Mouse (Mus musculus): Measurements from ENCODE around the gene Tsacc. TPM values are rescaled to one million over a fixed set of nuclear protein-coding genes. Genes with fewer than 3 reads are reported as not detected.

Tsacc gene
- polyA plus RNA-seq, 1 experiment from 2014 or later: 16.3 TPM

GRCm38 (mm10) chr3:88252739-88253138, 44.1 kb downstream of the Tsacc start:
- Histone ChIP-seq H3K4me3 (replicated peaks) (no peak overlapping the region), H3K4me2 (replicated peaks) (no peak overlapping the region), H3K9me3 (replicated peaks) (no peaks in the 10 kb centered on the region), H3K27me3 (peaks cover 37% of the 10 kb centered on the region), H3K4me1 (peaks cover 14% of the 10 kb centered on the region), H3K27ac (replicated peaks) (no peak overlapping the region), H3K36me3 (no peaks in the 10 kb centered on the region), H3K9ac (no peak overlapping the region)
- ATAC-seq (ENCODE audit: insufficient number of reproducible peaks, low FRiP score, low TSS enrichment, low read depth): no peak
- 69% methylated on average over 6 of the region's 6 CpGs for WGBS

DNA sequence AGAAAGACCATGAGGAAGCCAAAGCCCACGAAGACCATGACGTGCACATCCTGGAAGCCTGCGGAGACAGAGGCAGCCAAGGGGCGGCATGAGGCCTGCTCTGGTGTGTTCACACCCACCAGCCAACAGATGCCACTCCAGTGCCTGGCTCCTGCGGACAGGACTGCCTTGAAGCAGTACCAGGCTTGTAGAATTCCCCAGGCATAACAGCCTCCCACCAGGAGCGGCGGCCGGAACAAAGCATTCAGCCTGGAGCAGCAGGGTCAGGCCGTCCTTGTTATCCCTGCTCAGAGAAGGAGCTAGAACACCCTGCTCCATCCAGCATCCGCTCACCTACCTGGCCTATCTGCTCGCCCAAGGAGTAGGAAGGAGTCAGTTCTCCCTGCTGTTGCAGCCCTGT, 48.4 kb downstream of the Tsacc start:
- no peaks in the 10 kb centered on the region for H3K36me3 ChIP-seq
- H3K27me3 ChIP-seq: peaks cover 31% of the 10 kb centered on the region
- H3K9ac ChIP-seq: no peak overlapping the region
- no peak overlapping the region for H3K4me3 ChIP-seq (replicated peaks)
- H3K4me2 ChIP-seq (replicated peaks): no peak overlapping the region
- no peak for ATAC-seq (ENCODE audit: insufficient number of reproducible peaks, low FRiP score, low TSS enrichment, low read depth)
- no peaks in the 10 kb centered on the region for H3K9me3 ChIP-seq (replicated peaks)
- 66% methylated on average over 11 of the region's 11 CpGs for WGBS
- 0 out of 2 replicates have a peak overlapping the region, but pooled peaks have one; percentile 40 for H3K27ac ChIP-seq (replicated peaks)
- H3K4me1 ChIP-seq: peaks cover 14% of the 10 kb centered on the region; the same call in 1 of the 2 replicates

DNA sequence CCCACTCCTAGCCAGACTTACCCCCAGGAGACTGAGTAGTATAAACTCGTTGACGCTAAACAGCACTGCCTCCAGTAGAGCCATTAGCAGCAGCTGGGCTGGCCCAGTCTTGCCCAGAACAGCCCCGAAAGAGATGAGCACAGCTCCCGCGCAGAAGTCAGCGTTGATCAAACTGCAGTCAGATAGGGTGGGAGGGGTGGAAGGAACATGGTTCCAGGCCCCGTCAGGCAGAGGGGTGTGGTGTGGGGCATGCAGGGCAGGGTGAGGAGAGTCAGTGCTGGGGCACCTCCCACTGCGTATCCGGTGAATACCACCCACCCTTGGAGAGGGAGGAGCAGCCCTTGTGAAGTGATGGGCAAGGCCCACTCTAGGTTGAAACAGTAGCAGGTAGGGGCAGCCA, 49.1 kb downstream of the Tsacc start:
- WGBS: 47% methylated on average over 9 of the region's 9 CpGs
- no peaks in the 10 kb centered on the region for H3K9me3 ChIP-seq (replicated peaks)
- H3K4me2 ChIP-seq (replicated peaks): no peak overlapping the region
- H3K4me1 ChIP-seq: peaks cover 14% of the 10 kb centered on the region; the same call in 1 of the 2 replicates
- ATAC-seq (ENCODE audit: insufficient number of reproducible peaks, low FRiP score, low TSS enrichment, low read depth): peak; percentile 36; the same call in 1 of the 2 replicates
- peak overlapping the region; percentile 40; the same call in 1 of the 2 replicates for H3K27ac ChIP-seq (replicated peaks)
- no peak overlapping the region for H3K4me3 ChIP-seq (replicated peaks)
- peaks cover 32% of the 10 kb centered on the region for H3K27me3 ChIP-seq
- H3K36me3 ChIP-seq: no peaks in the 10 kb centered on the region
- no peak overlapping the region for H3K9ac ChIP-seq

DNA sequence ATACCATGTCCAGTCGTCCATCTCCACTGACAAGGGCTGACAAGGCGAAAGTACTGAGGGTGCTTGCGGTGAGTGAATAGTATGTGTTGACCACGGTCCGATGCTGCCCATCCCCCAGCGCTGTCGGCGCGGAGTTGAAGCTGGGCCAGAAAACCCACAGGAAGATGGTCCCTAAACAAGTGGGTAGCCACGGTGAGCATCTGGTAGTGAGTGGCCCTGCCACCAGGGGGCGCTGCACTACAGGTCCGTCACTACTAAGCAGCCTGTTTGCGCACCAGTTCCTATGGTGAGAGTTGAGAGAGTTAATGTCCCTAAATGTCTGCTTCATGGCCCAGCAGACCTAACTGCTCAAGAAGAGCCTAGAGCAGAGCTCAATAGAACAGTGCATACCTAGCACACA, 51.0 kb downstream of the Tsacc start:
- Histone ChIP-seq H3K9me3 (replicated peaks) (no peaks in the 10 kb centered on the region), H3K4me2 (replicated peaks) (no peak overlapping the region), H3K27ac (replicated peaks) (no peak overlapping the region), H3K27me3 (peaks cover 48% of the 10 kb centered on the region), H3K9ac (no peak overlapping the region), H3K4me3 (replicated peaks) (no peak overlapping the region), H3K4me1 (peaks cover 20% of the 10 kb centered on the region), H3K36me3 (no peaks in the 10 kb centered on the region)
- 20% methylated on average over 13 of the region's 13 CpGs for WGBS
- ATAC-seq (ENCODE audit: insufficient number of reproducible peaks, low FRiP score, low TSS enrichment, low read depth): no peak

DNA sequence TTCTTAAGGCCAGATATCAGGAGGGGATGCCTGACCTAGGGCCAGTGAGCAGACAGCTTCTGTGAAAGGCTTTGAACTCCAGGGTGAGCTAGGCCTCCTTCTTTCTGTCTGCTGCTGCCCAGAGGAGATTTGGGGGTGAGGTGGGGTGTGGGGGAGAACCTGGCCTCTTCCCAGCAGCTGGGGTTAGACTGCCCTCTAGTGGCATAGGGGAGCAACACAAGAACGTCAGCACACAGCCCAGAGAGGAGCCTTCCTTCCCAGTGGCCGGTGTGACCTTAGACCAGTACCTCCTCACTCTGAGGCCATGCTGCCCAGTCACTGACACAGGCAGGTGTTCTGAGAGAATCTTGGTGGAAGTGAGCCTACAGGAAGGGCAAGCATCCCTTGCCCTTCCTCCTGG, 52.7 kb downstream of the Tsacc start:
- Histone ChIP-seq H3K9ac (no peak overlapping the region), H3K9me3 (replicated peaks) (no peaks in the 10 kb centered on the region), H3K4me1 (peaks cover 20% of the 10 kb centered on the region), H3K27ac (replicated peaks) (no peak overlapping the region), H3K4me3 (replicated peaks) (no peak overlapping the region), H3K27me3 (peaks cover 66% of the 10 kb centered on the region), H3K4me2 (replicated peaks) (no peak overlapping the region), H3K36me3 (no peaks in the 10 kb centered on the region)
- WGBS: 9% methylated on average over 2 of the region's 2 CpGs
- ATAC-seq (ENCODE audit: insufficient number of reproducible peaks, low FRiP score, low TSS enrichment, low read depth): no peak

DNA sequence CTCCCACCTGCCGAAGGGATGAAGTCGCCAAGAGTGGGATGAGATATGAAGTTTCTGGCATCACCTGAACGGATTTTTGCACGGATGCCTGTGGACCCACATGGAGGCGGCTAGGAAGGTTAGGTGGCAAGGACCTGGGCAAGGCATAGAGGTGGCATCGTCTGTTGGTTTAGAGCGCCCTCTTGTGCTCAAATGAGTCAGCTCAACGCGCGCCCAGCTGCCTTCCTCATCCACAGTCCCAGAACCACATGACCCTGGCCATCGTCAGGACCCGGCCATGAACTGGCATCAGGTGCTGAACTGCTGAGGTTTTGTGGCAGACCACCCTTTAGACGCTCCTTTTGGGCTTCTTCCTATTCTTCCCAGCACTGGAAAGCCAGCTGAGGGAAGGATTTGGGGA, 54.3 kb downstream of the Tsacc start:
- Histone ChIP-seq H3K9me3 (replicated peaks) (no peaks in the 10 kb centered on the region), H3K36me3 (no peaks in the 10 kb centered on the region), H3K4me3 (replicated peaks) (no peak overlapping the region), H3K4me1 (peaks cover 13% of the 10 kb centered on the region), H3K9ac (no peak overlapping the region), H3K27ac (replicated peaks) (no peak overlapping the region), H3K4me2 (replicated peaks) (no peak overlapping the region), H3K27me3 (peaks cover 81% of the 10 kb centered on the region)
- peak; percentile 61; the same call in 1 of the 2 replicates for ATAC-seq (ENCODE audit: insufficient number of reproducible peaks, low FRiP score, low TSS enrichment, low read depth)
- WGBS: under 1% methylated on average over 13 of the region's 13 CpGs

DNA sequence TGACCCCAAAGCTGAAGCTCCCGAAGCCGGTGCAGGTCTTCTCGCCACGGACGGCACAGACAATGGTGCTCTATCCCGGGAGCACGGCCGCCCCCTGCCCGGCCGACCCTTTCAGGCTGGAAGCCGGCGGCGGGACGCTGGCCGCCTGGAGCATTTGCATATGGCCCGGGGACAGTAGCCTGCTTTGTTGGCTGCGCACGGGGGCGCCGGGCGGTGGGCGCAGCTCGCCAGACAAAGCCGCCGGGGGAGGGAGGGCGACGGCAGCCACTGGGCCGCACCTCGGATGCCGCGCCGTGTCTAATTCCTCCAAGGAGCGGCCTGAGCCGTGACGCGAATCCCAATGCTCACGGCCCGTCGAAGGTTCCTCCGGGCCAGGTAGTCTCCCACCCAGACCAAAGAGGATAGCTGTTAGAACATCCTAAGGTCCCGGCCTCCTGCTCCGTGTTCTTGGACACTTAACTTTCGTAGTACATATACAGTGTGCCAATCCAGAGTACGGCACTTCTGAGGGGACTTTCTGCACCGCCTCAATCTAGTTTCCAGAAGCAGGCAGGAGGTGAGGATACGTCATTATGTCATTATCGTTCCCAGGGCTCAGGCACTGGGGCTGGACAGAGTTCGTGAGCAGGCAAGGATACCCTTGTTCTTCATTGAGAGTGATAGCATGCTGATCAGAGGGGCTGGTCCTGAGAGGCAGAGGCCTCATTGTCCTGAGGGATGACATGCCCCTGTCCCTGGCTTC, 55.6 kb downstream of the Tsacc start:
- peak overlapping the region; percentile 6; the same call in 1 of the 2 replicates for H3K4me3 ChIP-seq (replicated peaks)
- no peak overlapping the region for H3K9ac ChIP-seq
- H3K27ac ChIP-seq (replicated peaks): no peak overlapping the region
- ATAC-seq (ENCODE audit: insufficient number of reproducible peaks, low FRiP score, low TSS enrichment, low read depth): no peak
- no peaks in the 10 kb centered on the region for H3K9me3 ChIP-seq (replicated peaks)
- H3K36me3 ChIP-seq: no peaks in the 10 kb centered on the region
- H3K27me3 ChIP-seq: peaks cover 94% of the 10 kb centered on the region
- WGBS: 2% methylated on average over 39 of the region's 48 CpGs
- H3K4me2 ChIP-seq (replicated peaks): peak overlapping the region; percentile 31
- H3K4me1 ChIP-seq: peaks cover 6% of the 10 kb centered on the region

DNA sequence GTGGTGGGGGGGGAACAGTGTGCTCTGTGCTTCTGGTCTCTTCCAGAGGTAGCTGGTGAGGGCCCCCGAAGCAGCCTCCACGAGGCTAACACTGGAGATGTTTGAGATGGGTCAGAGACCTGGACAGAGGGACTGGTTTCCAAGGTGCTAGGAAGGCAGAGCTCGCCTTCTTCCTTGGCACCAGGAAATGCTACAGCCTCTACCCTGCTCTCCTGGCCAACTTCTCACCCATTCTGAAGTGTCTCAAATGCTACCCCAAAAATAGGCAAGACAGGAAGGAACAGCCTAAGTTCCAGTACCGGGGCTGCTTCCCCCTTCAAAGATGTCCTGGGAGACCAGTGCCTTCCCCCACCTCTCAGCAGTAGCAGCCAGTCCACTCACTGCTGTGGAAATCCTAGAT, 57.4 kb downstream of the Tsacc start:
- 46% methylated on average over 4 of the region's 4 CpGs for WGBS
- no peak overlapping the region for H3K4me3 ChIP-seq (replicated peaks)
- no peak overlapping the region for H3K9ac ChIP-seq
- H3K4me2 ChIP-seq (replicated peaks): no peak overlapping the region
- ATAC-seq (ENCODE audit: insufficient number of reproducible peaks, low FRiP score, low TSS enrichment, low read depth): no peak
- no peak overlapping the region for H3K27ac ChIP-seq (replicated peaks)
- peaks cover 95% of the 10 kb centered on the region for H3K27me3 ChIP-seq
- no peaks in the 10 kb centered on the region for H3K9me3 ChIP-seq (replicated peaks)
- H3K36me3 ChIP-seq: no peaks in the 10 kb centered on the region
- peaks cover 6% of the 10 kb centered on the region for H3K4me1 ChIP-seq

DNA sequence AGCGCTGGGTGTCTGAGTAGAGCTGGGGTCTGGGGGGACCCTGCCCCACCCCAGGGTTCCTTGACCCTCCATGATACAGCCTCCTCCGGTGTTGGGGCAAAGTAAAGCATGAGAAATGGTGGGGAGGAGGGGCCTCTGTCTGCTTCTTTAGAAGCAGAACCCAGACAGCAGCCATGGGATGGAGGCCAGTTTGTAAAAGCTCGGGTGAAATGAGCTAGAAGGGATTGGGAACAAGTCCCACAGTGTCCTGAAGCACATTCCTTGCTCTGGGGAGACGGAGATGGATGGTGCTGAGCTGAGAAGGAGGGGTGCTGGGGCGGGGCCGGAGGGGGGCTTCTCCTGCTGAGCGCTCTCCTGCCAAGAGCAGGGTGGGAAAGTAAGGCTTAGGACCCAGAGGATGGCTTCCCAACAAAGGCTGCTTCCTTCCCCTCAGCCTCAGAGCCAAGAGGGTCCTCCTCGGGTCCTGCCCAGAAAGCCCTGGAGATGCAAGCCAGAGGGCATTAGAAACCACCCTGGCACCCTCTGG, 57.9 kb downstream of the Tsacc start:
- Histone ChIP-seq H3K27me3 (peaks cover 93% of the 10 kb centered on the region), H3K9ac (no peak overlapping the region), H3K4me1 (peaks cover 6% of the 10 kb centered on the region), H3K27ac (replicated peaks) (no peak overlapping the region), H3K4me3 (replicated peaks) (no peak overlapping the region), H3K36me3 (no peaks in the 10 kb centered on the region), H3K9me3 (replicated peaks) (no peaks in the 10 kb centered on the region), H3K4me2 (replicated peaks) (no peak overlapping the region)
- ATAC-seq (ENCODE audit: insufficient number of reproducible peaks, low FRiP score, low TSS enrichment, low read depth): no peak
- whole genome bisulfite sequencing: 40% methylated on average over 8 of the region's 8 CpGs

- H3K9ac ChIP-seq: no peak overlapping the region
- no peaks in the 10 kb centered on the region for H3K9me3 ChIP-seq (replicated peaks)
- 8% methylated on average over 10 of the region's 10 CpGs for WGBS
- H3K27me3 ChIP-seq: peaks cover 91% of the 10 kb centered on the region
- H3K4me2 ChIP-seq (replicated peaks): no peak overlapping the region
- no peaks in the 10 kb centered on the region for H3K36me3 ChIP-seq
- no peak overlapping the region for H3K27ac ChIP-seq (replicated peaks)
- H3K4me3 ChIP-seq (replicated peaks): no peak overlapping the region
- no peak for ATAC-seq (ENCODE audit: insufficient number of reproducible peaks, low FRiP score, low TSS enrichment, low read depth)
- H3K4me1 ChIP-seq: peaks cover 6% of the 10 kb centered on the region
Measured at GRCm38 (mm10) chr3:88237556-88238194, 59.1 kb downstream of the Tsacc start.

GRCm38 (mm10) chr3:88237161-88237555, 59.6 kb downstream of the Tsacc start:
- ATAC-seq (ENCODE audit: insufficient number of reproducible peaks, low FRiP score, low TSS enrichment, low read depth): no peak
- Histone ChIP-seq H3K27me3 (peaks cover 86% of the 10 kb centered on the region), H3K27ac (replicated peaks) (no peak overlapping the region), H3K4me1 (peaks cover 6% of the 10 kb centered on the region), H3K4me2 (replicated peaks) (no peak overlapping the region), H3K36me3 (no peaks in the 10 kb centered on the region), H3K9me3 (replicated peaks) (no peaks in the 10 kb centered on the region), H3K9ac (no peak overlapping the region), H3K4me3 (replicated peaks) (no peak overlapping the region)
- WGBS: 20% methylated on average over 6 of the region's 6 CpGs

All from embryonic facial prominence, embryonic 15.5 days (tissue).